Mouse (Mus musculus) spleen, adult 2 months (tissue): ENCODE measurements around the gene Casq2.

Source experiments
- CTCF ChIP-seq: fragments of 200-500 bp; IDR thresholded peaks from 2 replicates; pipeline ENCODE4 v1.5.1; 2011; ENCODE audit warnings: mild to moderate bottlenecking, inconsistent platforms; ENCODE audit not compliant: insufficient read depth, insufficient read length, insufficient replicate concordance; ENCODE audit errors: extremely low read depth
- POLR2A ChIP-seq: fragments of 200-500 bp; IDR thresholded peaks from 2 replicates; pipeline ENCODE4 v1.6.1; 2011; ENCODE audit warnings: low read depth, low read length, inconsistent platforms

DNA sequence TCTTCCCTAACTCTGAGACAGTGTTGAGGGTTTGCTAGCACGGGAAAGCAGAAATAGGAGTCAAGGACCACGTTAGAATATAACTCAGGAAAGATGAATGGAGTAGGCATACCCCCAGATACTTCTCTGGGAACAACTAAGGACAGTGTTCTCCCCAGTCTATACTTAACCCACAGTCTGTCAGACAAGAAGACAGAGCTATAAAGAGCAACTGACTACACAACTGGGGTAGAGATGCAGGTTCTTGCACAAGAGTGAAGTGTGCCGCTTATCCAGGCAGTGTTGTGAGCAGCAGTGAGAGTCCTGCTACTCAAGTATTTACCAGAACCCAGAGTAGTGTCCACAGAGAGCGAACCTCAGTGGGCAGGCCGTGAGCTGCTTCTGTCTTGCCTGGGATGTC is 16.5 kb upstream of the Casq2 start:
- no peak for TF ChIP-seq CTCF
- no peak for TF ChIP-seq POLR2A
